Mouse (Mus musculus) brain, embryonic 14.5 days (tissue): Measurements from ENCODE around the gene Ccr9. TPM values are rescaled to one million over a fixed set of nuclear protein-coding genes. Genes with fewer than 3 reads are reported as not detected.

Experiments
- DNase-seq: peaks from one replicate; pipeline ENCODE4 v3.0.0-alpha.2; 2011; ENCODE audit warnings: low read depth
- CTCF ChIP-seq: fragments of 200-500 bp; IDR thresholded peaks from 2 replicates; pipeline ENCODE4 v1.5.1; 2012; ENCODE audit warnings: inconsistent platforms, mild to moderate bottlenecking, moderate library complexity, borderline replicate concordance; ENCODE audit not compliant: insufficient read depth, insufficient read length; ENCODE audit errors: extremely low read depth
- POLR2A ChIP-seq: fragments of 200-500 bp; IDR thresholded peaks from 2 replicates; pipeline ENCODE4 v1.6.1; 2012; ENCODE audit warnings: mild to moderate bottlenecking, inconsistent platforms, borderline replicate concordance; ENCODE audit not compliant: poor library complexity, insufficient read depth, insufficient read length, severe bottlenecking; ENCODE audit errors: extremely low read depth
- polyA plus RNA-seq: library from polyadenylated mRNA; depleted of rRNA; stranded (reverse); fragments of >200 nt; gene quantifications from 2 replicates; pipeline ENCODE4 v1.2.3, GENCODE M21; 2012; rRNA removed

The Ccr9 gene
- polyA plus RNA-seq, 1 experiment: 0.25 TPM

GRCm38 (mm10) chr9:123815444-123815843, 137.2 kb downstream of the Ccr9 start:
- no peak for TF ChIP-seq CTCF
- no peak for TF ChIP-seq POLR2A
- no peak for DNase-seq

GRCm38 (mm10) chr9:123815996-123816395, 137.8 kb downstream of the Ccr9 start:
- no peak for DNase-seq
- TF ChIP-seq CTCF (no peak), POLR2A (no peak)

DNA sequence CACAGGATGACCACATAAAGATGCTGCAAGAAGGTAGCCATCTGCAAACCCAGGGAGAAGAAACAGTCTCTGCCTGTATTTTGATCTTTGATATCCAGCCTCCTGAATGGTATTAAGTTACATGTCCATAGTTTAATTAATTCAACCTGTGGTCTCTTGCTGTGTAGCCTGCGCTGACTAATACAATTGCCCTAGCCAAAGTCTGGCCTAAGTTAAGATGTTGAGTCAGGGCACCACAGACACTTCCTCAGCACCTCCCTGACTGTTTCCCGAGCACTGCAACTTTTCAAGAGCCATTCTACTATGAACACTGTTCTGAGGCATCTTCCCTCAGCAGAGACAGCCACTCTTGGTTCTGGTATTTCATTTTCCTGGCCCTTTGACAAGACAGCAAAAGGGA, 140.4 kb downstream of the Ccr9 start:
- DNase-seq: no peak
- no peak for TF ChIP-seq CTCF
- no peak for TF ChIP-seq POLR2A

GRCm38 (mm10) chr9:123826631-123827030, 148.4 kb downstream of the Ccr9 start:
- TF ChIP-seq CTCF: no peak
- TF ChIP-seq POLR2A: no peak
- no peak for DNase-seq

DNA sequence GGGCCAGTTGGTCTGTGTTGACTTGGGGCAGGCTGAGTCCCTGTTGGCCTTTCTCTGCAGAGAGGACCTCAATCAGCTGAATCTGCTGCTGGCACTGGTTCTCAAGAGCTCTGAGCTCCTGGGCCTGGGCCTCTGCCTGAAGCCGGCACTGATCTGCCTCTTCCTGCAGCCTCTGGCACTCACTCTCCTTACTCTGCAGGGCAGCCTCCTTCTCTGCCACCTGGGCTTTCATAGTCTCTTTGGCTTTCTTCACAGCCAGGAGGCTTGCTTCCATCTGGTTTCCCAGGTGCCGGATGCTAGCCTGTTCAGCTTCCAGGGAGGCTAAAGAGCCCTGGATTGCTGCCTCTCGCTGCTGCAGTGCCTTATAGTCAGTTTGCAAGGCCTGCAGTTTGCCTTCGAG, 150.7 kb downstream of the Ccr9 start:
- no peak for DNase-seq
- TF ChIP-seq POLR2A (no peak), CTCF (no peak)

Other genes with a start within 250 kb of the Ccr9 start
- 15.4 and 16.5 TPM in 2 replicates for gene Limd1, start 199.7 kb upstream of the Ccr9 start, polyA plus RNA-seq
- gene Sacm1l, start 148.7 kb upstream of the Ccr9 start, polyA plus RNA-seq: 25.0 and 26.2 TPM in 2 replicates
- gene Slc6a20b, start 45.9 kb upstream of the Ccr9 start, polyA plus RNA-seq: 0.19 and 0.33 TPM in 2 replicates
- 6.1 and 8.7 TPM in 2 replicates for gene Slc6a20a, start 446 bp downstream of the Ccr9 start, polyA plus RNA-seq
- gene Lztfl1, start 39.3 kb downstream of the Ccr9 start, polyA plus RNA-seq: 19.1 and 19.5 TPM in 2 replicates
- gene Cxcr6, start 128.0 kb downstream of the Ccr9 start, polyA plus RNA-seq: 0.04 TPM in 1 of 2 replicates, not detected in the other
- gene Fyco1, start 173.5 kb downstream of the Ccr9 start, polyA plus RNA-seq: 4.6 and 8.1 TPM in 2 replicates
- gene Xcr1, start 183.6 kb downstream of the Ccr9 start, polyA plus RNA-seq: not detected in 2 replicates